Mouse (Mus musculus) stomach, postnatal 0 days (tissue): ENCODE results near the gene Atp6v1g3.

ENCODE experiments used
- CTCF ChIP-seq: IDR thresholded peaks from 2 replicates; pipeline ENCODE4 v1.5.1; 2016; ENCODE audit warnings: antibody characterized with exemption, low read depth, mild to moderate bottlenecking, moderate library complexity
- EP300 ChIP-seq: optimal IDR thresholded peaks from 2 replicates; pipeline ENCODE3; 2016; ENCODE audit warnings: antibody characterized with exemption

DNA sequence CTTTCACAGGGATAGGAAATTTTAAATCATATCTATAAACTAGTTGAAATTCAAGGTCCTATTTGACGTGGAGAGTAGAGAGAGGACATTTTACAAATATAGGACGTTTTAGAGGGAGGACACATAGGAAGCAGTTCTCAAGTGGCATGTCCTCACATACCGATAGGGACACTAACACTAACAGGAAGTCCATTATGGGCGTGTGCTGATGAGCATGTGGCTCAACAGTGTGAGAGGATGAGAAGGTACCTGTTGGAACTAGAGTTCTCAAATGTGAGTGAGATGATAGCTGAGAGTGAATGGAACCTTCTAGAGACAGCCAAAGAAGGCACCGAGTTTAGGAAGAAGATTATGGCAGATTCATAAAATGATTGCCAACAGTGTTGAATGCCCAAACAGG lies 17.9 kb downstream of the Atp6v1g3 start:
- TF ChIP-seq EP300 = no peak
- no peak for TF ChIP-seq CTCF
